In genomic region chr15:12066176-12066856, GRCm38 (mm10) we compare ENCODE assay signal across 8 mouse cellular contexts. TPM values are rescaled to one million over a fixed set of nuclear protein-coding genes. Genes with fewer than 3 reads are reported as not detected.
DNase-seq lines count a peak whose midpoint lies in the region.

No protein-coding gene starts in this region.

- peak; percentile 88 for DNase-seq in adrenal gland, postnatal 10 days
- peak; percentile 89 to 91 for DNase-seq in cerebellum, postnatal 10 days
- peak; percentile 6 for DNase-seq in gonadal fat pad, adult 2 months (ENCODE audit: low read depth)
- peak; percentile 70 for DNase-seq in kidney, adult 18-20 months
- DNase-seq in left cerebral cortex, postnatal 4 days, result peak; percentile 87
- peak; percentile 74 for DNase-seq in ovary, postnatal 14 days (ENCODE audit: low spot score)
- no peak for DNase-seq in spleen, postnatal 10 days (ENCODE audit: low spot score in 2 of 2)
- no peak for DNase-seq in spleen, postnatal 36 days (ENCODE audit: low spot score in 2 of 2)

- intact Hi-C loops in left cerebral cortex, postnatal 4 days (cut with DNase I), result no loop called here

RNA-seq across cellular contexts. Expression of gene Zfr, which starts 51.3 kb away (rescaled TPM):
- total RNA-seq in adrenal gland, postnatal 10 days (2021), result 100 to 1,000 TPM; 111 to 130 TPM
- polyA plus RNA-seq in gonadal fat pad, adult 2 months (2012; rRNA removed), result 98.9 and 124 TPM in 2 replicates
- total RNA-seq in left cerebral cortex, postnatal 4 days (2021), result 100 to 1,000 TPM; 227 to 235 TPM

Comparison
In these comparisons a context has a peak if more than half of its experiments do, and no peak if none do; other contexts are left out.
1. DNase-seq: peak in adrenal gland, postnatal 10 days (single experiment), cerebellum, postnatal 10 days (2 of 2), gonadal fat pad, adult 2 months (single experiment), kidney, adult 18-20 months (single experiment), left cerebral cortex, postnatal 4 days (single experiment) and ovary, postnatal 14 days (single experiment); none in spleen, postnatal 10 days (0 of 2) and spleen, postnatal 36 days (0 of 2).